Mouse (Mus musculus) midbrain, embryonic 15.5 days (tissue): ENCODE results near the gene Pmm2. TPM values are rescaled to one million over a fixed set of nuclear protein-coding genes. Genes with fewer than 3 reads are reported as not detected.

Source experiments
- ATAC-seq: fragments of 200-750 bp; cut with Nextera tagmentation; replicated peaks from 2 replicates; pipeline ENCODE4 v1.8.0; 2017; ENCODE audit warnings: moderate TSS enrichment
- H3K27ac ChIP-seq: fragments of 300-500 bp; sonication (generic); 2 replicates; pipeline ENCODE4 v1.5.1; 2015; ENCODE audit warnings: mild to moderate bottlenecking, inconsistent platforms
- H3K27me3 ChIP-seq: fragments of 300-500 bp; sonication (generic); replicated peaks from 2 replicates; pipeline ENCODE4 v1.6.1; 2015; ENCODE audit warnings: inconsistent platforms
- H3K36me3 ChIP-seq: fragments of 300-500 bp; sonication (generic); replicated peaks from 2 replicates; pipeline ENCODE4 v1.6.1; 2015; ENCODE audit warnings: inconsistent platforms
- H3K4me1 ChIP-seq: fragments of 300-500 bp; sonication (generic); 2 replicates; pipeline ENCODE4 v1.6.1; 2015; ENCODE audit warnings: inconsistent platforms
- H3K4me2 ChIP-seq: fragments of 300-500 bp; sonication (generic); 2 replicates; pipeline ENCODE4 v1.6.1; 2015; ENCODE audit warnings: inconsistent platforms, mild to moderate bottlenecking, moderate library complexity
- H3K4me3 ChIP-seq: fragments of 300-500 bp; sonication (generic); 2 replicates; pipeline ENCODE4 v1.5.1; 2015; ENCODE audit warnings: mild to moderate bottlenecking, inconsistent platforms
- H3K9ac ChIP-seq: fragments of 300-500 bp; sonication (generic); 2 replicates; pipeline ENCODE4 v1.6.1; 2015; ENCODE audit warnings: mild to moderate bottlenecking, inconsistent platforms
- H3K9me3 ChIP-seq: fragments of 300-500 bp; sonication (generic); 2 replicates; pipeline ENCODE4 v1.6.1; 2016; ENCODE audit warnings: inconsistent platforms
- WGBS: fragments of 180-500 bp; shearing (Covaris S2); methylation state at CpG from one replicate; pipeline ENCODE4 v1.1.7; 2015; ENCODE audit warnings: mixed read lengths; 5-methylcytosine and 5-hydroxymethylcytosine counted together
- polyA plus RNA-seq: library from polyadenylated mRNA; unstranded; fragments of >200 nt; fragmentation: Nextera tagmentation; extraction: Ambion mirVana; gene quantifications from 2 replicates; pipeline ENCODE4 v1.2.1, GENCODE M21; 2015

Gene Pmm2
- polyA plus RNA-seq, 1 experiment from 2014 or later, result 49.9 TPM

DNA sequence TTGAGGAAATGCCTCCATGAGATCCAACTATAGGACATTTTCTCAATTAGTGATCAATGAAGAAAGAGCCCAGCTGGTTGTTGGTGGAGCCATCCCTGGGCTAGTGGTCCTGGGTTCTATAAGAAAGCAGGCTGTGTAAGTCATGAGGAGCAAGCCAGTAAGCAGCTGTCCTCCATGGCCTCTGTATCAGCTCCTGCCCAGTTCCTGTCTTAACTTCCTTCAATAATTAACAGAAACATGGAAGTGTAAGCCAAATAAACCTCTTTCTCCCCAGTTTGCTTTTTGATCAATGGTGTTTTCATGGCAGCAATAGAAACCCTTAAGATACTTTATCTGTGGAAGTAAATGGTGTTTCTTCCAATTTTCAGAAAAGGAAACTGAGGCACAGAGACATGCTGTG, 35.3 kb downstream of the Pmm2 start:
- Histone ChIP-seq H3K36me3 (no peaks in the 10 kb centered on the region), H3K4me3 (peak overlapping the region; percentile 89), H3K4me2 (peak overlapping the region; percentile 95), H3K9me3 (no peaks in the 10 kb centered on the region), H3K4me1 (peaks cover 41% of the 10 kb centered on the region), H3K27ac (no peak overlapping the region), H3K9ac (0 out of 2 replicates have a peak overlapping the region, but pooled peaks have one; percentile 78), H3K27me3 (0 out of 2 replicates have a peak, but pooled peaks cover 3% of the 10 kb centered on the region)
- no peak for ATAC-seq

DNA sequence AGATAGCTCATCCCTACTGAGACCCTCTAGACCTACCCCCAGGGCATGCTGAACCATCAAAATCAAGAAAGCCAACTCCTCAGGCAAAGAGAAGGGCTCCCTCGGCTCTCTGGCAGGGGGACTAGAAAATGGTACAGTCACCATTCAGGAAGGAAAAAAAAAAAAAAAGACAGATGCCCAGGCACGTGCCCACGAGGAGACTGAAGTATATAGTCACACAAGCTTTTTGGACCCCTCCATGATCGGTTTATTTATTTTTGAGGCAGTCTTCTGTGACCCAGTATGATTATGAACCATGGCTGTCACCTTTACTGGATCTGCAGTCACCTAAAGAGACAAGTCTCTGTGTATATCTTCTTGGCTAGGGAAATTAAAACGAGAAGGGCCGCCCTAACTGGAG, 35.9 kb downstream of the Pmm2 start:
- H3K4me1 ChIP-seq, result peaks cover 35% of the 10 kb centered on the region
- H3K36me3 ChIP-seq, result no peaks in the 10 kb centered on the region
- 0 out of 2 replicates have a peak, but pooled peaks cover 3% of the 10 kb centered on the region for H3K27me3 ChIP-seq
- H3K4me2 ChIP-seq, result no peak overlapping the region
- 77% methylated on average over 6 of the region's 6 CpGs for WGBS
- H3K9me3 ChIP-seq, result no peaks in the 10 kb centered on the region
- no peak overlapping the region for H3K9ac ChIP-seq
- H3K4me3 ChIP-seq, result no peak overlapping the region
- ATAC-seq, result no peak
- no peak overlapping the region for H3K27ac ChIP-seq

DNA sequence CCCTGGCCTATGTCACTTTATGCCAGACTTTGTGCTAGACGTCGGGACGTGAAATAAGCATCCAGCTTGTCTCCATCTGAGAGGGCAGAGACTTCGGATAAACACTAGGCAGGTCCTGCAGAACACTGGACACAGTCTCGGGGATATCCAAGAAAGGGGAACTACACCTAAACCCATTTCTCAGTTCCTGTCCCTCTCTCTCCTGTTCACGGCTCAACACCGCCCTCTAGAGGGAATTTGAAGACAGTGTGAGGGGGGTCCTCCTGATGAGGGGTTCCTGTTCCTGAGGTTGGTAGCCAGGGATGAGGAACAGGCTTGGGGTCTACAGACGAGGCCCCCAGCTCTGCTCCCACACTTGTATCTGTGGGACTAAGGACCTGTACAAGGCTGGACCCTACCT, 36.7 kb downstream of the Pmm2 start:
- Histone ChIP-seq H3K4me3 (no peak overlapping the region), H3K4me2 (no peak overlapping the region), H3K4me1 (peaks cover 27% of the 10 kb centered on the region), H3K9me3 (no peaks in the 10 kb centered on the region), H3K9ac (no peak overlapping the region), H3K27ac (no peak overlapping the region), H3K27me3 (0 out of 2 replicates have a peak, but pooled peaks cover 3% of the 10 kb centered on the region), H3K36me3 (no peaks in the 10 kb centered on the region)
- no peak for ATAC-seq
- 4% methylated on average over 8 of the region's 8 CpGs for WGBS

DNA sequence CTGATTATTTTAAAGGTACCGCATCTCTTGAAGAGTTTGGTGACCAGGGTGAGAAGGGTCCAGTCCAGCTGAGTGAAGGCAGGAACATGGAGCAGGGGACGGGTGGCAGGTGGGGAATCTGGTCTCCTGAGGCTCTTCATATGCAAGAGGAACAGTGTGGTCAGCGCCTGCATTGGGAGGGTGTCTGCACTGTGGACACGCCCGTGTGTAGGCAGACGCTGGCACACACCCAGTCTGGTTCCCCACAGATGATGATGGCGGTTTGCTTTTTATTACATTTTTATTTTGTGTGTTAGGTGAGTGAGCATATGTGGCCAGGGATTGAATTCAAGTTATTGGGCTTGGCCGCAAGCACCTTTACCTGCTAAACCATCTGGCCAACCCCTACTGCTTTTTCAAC, 38.1 kb downstream of the Pmm2 start:
- Histone ChIP-seq H3K4me2 (no peak overlapping the region), H3K4me1 (peaks cover 14% of the 10 kb centered on the region), H3K36me3 (no peaks in the 10 kb centered on the region), H3K9me3 (no peaks in the 10 kb centered on the region), H3K27me3 (0 out of 2 replicates have a peak, but pooled peaks cover 3% of the 10 kb centered on the region), H3K4me3 (no peak overlapping the region), H3K9ac (no peak overlapping the region), H3K27ac (no peak overlapping the region)
- 87% methylated on average over 8 of the region's 8 CpGs for WGBS
- ATAC-seq, result no peak

DNA sequence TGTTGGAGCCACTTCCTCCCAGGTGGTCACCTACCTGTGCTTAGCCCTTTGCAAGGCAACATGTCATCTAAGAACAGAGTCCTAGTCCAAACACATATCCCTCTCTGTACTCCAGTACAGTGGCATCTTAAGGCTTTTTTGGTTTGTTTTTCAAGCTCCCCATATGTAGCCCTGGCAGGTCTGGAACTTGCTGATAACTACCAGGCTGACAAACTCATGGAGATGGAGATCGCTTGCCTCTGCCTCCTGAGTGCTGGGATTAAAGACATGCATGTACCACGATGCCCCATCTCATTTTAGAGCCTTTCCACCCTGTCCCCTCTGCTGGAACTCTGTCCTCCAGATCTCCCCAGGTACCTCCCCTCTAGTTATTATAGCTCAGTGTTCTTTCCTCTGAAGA, 38.8 kb downstream of the Pmm2 start:
- ATAC-seq, result no peak
- Histone ChIP-seq H3K4me1 (peaks cover 7% of the 10 kb centered on the region), H3K9me3 (no peaks in the 10 kb centered on the region), H3K4me2 (no peak overlapping the region), H3K36me3 (no peaks in the 10 kb centered on the region), H3K27me3 (0 out of 2 replicates have a peak, but pooled peaks cover 3% of the 10 kb centered on the region), H3K9ac (no peak overlapping the region), H3K4me3 (no peak overlapping the region), H3K27ac (no peak overlapping the region)
- WGBS, result 59% methylated on average over 2 of the region's 2 CpGs

DNA sequence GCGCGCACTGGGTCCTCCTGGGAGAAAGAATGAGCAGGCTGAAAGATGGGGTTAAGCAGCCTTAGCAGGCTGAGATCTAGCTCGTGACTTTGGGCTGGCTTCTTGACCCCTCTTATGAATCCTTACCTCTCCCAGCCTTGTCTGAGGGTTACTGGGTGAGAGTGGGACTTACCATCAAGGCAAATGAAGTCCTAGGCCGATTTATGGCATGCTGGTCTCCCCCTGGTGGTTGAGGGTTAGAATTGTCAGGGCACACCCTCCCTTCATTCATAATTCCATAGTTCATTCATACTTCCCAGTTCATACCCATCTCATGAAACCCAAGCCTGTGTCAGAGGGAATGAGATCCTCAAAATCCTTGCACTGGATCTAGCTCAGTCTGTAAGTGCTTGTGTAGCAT, 39.3 kb downstream of the Pmm2 start:
- Histone ChIP-seq H3K4me2 (no peak overlapping the region), H3K27me3 (0 out of 2 replicates have a peak, but pooled peaks cover 3% of the 10 kb centered on the region), H3K4me3 (no peak overlapping the region), H3K36me3 (no peaks in the 10 kb centered on the region), H3K4me1 (peaks cover 5% of the 10 kb centered on the region; the same call in 1 of the 2 replicates), H3K27ac (no peak overlapping the region), H3K9me3 (no peaks in the 10 kb centered on the region), H3K9ac (no peak overlapping the region)
- WGBS, result 53% methylated on average over 4 of the region's 4 CpGs
- ATAC-seq, result no peak

DNA sequence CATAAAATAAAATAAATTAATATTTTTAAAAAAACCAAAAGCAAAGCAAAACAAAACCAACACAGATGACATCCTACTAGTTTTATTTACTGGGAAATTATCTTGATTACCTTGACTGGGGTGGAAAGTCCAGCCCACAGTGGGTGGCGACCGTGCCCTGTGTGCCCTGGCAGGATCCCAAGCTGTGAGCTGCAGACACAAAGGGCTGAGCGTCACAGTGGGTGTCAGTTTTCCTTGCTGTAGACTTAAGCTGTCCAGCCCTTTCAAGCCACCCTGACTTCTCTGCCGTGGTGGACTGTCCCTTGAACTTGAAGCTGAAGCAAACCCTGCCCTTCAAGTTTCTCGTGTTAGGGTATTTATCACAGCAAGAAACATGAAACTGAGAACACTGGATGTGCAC, 40.6 kb downstream of the Pmm2 start:
- Histone ChIP-seq H3K4me3 (no peak overlapping the region), H3K4me2 (no peak overlapping the region), H3K9ac (no peak overlapping the region), H3K27me3 (0 out of 2 replicates have a peak, but pooled peaks cover 3% of the 10 kb centered on the region), H3K27ac (no peak overlapping the region), H3K9me3 (no peaks in the 10 kb centered on the region), H3K4me1 (no peaks in the 10 kb centered on the region), H3K36me3 (no peaks in the 10 kb centered on the region)
- 52% methylated on average over 5 of the region's 5 CpGs for WGBS
- no peak for ATAC-seq

DNA sequence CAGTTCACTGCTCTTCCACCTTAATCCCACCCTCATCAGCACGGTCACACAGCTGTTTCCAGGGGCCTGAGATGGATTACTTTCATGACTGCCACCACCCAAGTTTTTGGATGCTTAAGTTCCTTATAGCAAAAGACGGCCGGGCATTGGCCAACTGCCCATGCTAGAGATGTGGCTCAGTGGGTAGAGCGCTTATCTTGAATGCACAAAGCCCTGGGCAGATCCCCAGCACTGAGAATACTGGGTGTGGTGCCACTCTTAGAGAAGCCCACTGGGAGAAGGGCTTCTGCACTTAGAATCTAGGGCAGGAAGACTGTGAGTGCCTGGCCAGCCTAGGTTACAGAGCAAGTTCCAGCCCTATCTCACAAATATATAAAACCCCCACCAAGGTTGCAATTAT, 41.2 kb downstream of the Pmm2 start:
- no peak overlapping the region for H3K4me2 ChIP-seq
- H3K9ac ChIP-seq, result no peak overlapping the region
- H3K27me3 ChIP-seq, result 0 out of 2 replicates have a peak, but pooled peaks cover 2% of the 10 kb centered on the region
- no peak overlapping the region for H3K27ac ChIP-seq
- 81% methylated on average over 4 of the region's 4 CpGs for WGBS
- H3K9me3 ChIP-seq, result no peaks in the 10 kb centered on the region
- no peaks in the 10 kb centered on the region for H3K36me3 ChIP-seq
- no peak for ATAC-seq
- no peak overlapping the region for H3K4me3 ChIP-seq
- H3K4me1 ChIP-seq, result no peaks in the 10 kb centered on the region

DNA sequence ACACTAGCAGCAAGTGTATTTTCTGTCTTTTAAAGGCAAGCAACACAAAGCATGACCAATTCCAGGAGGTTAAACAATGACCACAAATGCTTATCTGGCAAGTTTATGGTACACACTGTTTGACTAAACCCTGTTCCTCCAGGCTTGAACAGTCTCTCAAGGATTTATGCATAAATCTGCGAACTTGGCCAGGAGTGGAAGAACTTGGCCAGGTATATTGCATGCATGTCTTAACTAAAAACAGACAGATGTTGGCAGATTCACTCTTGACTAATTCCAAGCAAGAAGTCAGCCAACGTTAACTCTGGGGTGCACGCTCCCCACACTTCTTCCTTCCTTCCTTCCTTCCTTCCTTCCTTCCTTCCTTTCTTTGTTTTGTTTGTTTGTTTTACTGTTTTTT, 42.3 kb downstream of the Pmm2 start:
- Histone ChIP-seq H3K9ac (no peak overlapping the region), H3K36me3 (no peaks in the 10 kb centered on the region), H3K27ac (no peak overlapping the region), H3K27me3 (no peaks in the 10 kb centered on the region), H3K4me2 (no peak overlapping the region), H3K4me3 (no peak overlapping the region), H3K4me1 (no peaks in the 10 kb centered on the region), H3K9me3 (no peaks in the 10 kb centered on the region)
- 89% methylated on average over 3 of the region's 3 CpGs for WGBS
- no peak for ATAC-seq

DNA sequence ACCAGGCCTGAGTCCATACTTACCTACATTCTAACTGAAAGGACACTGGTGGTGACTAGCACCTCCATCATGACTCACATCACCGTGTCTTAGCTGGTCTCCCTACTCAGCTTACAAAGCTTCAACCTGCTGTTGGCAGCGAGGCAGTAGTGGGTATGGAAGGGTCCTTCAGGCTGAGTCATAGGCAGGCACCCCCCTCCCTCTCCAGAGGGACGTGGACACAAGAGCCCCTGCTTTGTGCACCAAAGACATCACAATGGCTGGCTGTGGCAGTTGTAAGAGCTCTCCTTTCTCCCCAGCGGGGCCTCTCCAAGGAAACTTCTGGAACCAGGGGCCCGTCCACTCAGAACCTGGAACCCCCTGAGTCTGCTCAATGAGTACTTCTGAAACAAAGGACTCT, 43.0 kb downstream of the Pmm2 start, which contains the start of gene Gm5767:
Gene Gm5767, plus strand, starts transcription at position 301 of the 400 bp plus-strand sequence.
- no peaks in the 10 kb centered on the region for H3K4me1 ChIP-seq
- H3K36me3 ChIP-seq, result no peaks in the 10 kb centered on the region
- no peak within 1 kb of the TSS for H3K9ac ChIP-seq
- H3K27me3 ChIP-seq, result no peaks in the 10 kb centered on the region
- no peak for ATAC-seq
- no peak within 1 kb of the TSS for H3K4me2 ChIP-seq
- WGBS, result 79% methylated on average over 5 of the region's 5 CpGs
- H3K9me3 ChIP-seq, result no peaks in the 10 kb centered on the region
- H3K27ac ChIP-seq, result no peak within 1 kb of the TSS
- no peak within 1 kb of the TSS for H3K4me3 ChIP-seq

DNA sequence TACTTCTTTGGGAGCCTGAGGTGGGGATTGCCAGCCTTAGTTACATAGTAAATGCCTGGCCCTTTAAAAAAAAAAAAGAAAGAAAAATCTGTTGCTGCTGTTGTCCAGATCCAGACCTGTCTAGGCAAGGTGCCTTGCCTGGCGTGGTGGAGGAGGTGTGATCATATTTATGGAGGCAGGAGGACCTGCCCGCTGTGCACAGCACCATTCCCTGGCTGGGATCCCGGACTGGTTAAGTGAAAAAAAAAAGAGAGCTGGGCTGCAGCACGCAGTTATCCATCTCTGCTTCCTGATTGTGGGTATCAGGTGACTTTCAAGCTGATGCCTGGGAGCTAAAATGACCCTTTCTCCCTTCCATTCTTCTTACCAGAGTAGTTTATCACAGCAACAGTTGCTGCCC, 47.6 kb downstream of the Pmm2 start:
- no peaks in the 10 kb centered on the region for H3K27me3 ChIP-seq
- H3K36me3 ChIP-seq, result peaks cover 18% of the 10 kb centered on the region; the same call in 1 of the 2 replicates
- WGBS, result 80% methylated on average over 4 of the region's 4 CpGs
- no peak overlapping the region for H3K4me2 ChIP-seq
- no peak overlapping the region for H3K4me3 ChIP-seq
- ATAC-seq, result no peak
- no peaks in the 10 kb centered on the region for H3K4me1 ChIP-seq
- H3K9ac ChIP-seq, result no peak overlapping the region
- H3K27ac ChIP-seq, result no peak overlapping the region
- H3K9me3 ChIP-seq, result no peaks in the 10 kb centered on the region

DNA sequence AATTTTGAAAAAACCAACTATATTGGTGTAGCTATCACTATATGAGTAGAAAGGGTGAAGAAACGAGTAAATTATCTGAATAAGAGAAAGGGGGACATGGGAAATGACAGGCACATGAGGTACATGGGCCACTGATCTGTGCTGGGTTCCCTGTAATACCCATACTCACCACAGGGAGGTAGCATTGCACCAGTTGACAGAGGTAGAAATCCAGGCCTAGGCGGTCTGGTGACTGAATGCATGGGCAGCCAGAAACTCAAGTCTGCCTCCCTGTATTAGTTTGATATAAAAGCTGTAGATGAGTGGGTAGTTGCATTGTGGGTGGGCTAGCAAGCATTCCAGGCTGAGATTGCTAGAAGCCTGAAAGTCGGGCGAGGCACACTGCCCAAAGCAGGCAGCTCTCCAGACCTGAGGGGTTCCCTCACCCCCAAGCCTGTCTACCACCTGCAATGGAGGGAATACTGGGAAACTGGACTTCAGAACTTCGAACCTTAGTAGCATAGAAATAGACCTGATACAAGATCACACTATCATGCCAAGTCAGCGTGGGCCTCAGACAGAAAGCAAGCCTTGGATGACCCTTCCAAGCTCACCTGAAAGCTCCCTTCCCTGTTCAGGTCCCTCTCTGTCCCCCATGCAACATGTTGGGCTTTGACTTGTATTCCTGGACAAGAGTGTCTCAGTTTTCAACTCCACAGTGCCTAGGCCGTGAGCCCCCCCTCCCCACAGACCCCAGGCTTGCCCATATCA, 48.8 kb downstream of the Pmm2 start:
- Histone ChIP-seq H3K4me1 (no peaks in the 10 kb centered on the region), H3K36me3 (peaks cover 30% of the 10 kb centered on the region), H3K4me3 (no peak overlapping the region), H3K4me2 (no peak overlapping the region), H3K9ac (no peak overlapping the region), H3K27me3 (no peaks in the 10 kb centered on the region), H3K9me3 (no peaks in the 10 kb centered on the region), H3K27ac (no peak overlapping the region)
- 63% methylated on average over 7 of the region's 7 CpGs for WGBS
- peak; percentile 14; the same call in 1 of the 2 replicates for ATAC-seq
